Mouse (Mus musculus) liver, embryonic 15.5 days (tissue): ENCODE data around the gene Gm45213. TPM values are rescaled to one million over a fixed set of nuclear protein-coding genes. Genes with fewer than 3 reads are reported as not detected.
"Not testable (repeated sequence)": the region's sequence is repeated elsewhere in the genome, so short reads cannot be mapped to it uniquely, and the experiment has no call there.

ENCODE experiments used
- ATAC-seq: fragments of 200-750 bp; cut with Nextera tagmentation; 2 replicates; pipeline ENCODE4 v1.8.0; 2017; ENCODE audit warnings: moderate number of reproducible peaks, mild to moderate bottlenecking, moderate library complexity; ENCODE audit not compliant: insufficient read depth
- H3K27ac ChIP-seq: fragments of 300-500 bp; sonication (generic); replicated peaks from 2 replicates; pipeline ENCODE4 v1.5.1; 2015; ENCODE audit warnings: mild to moderate bottlenecking, inconsistent platforms
- H3K27me3 ChIP-seq: fragments of 300-500 bp; sonication (generic); 2 replicates; pipeline ENCODE4 v1.6.1; 2015; ENCODE audit warnings: mild to moderate bottlenecking, inconsistent platforms
- H3K36me3 ChIP-seq: fragments of 300-500 bp; sonication (generic); replicated peaks from 2 replicates; pipeline ENCODE4 v1.6.1; 2015; ENCODE audit warnings: moderate library complexity, mild to moderate bottlenecking, inconsistent platforms
- H3K4me1 ChIP-seq: fragments of 300-500 bp; sonication (generic); replicated peaks from 2 replicates; pipeline ENCODE4 v1.6.1; 2015; ENCODE audit warnings: inconsistent platforms
- H3K4me2 ChIP-seq: fragments of 300-500 bp; sonication (generic); 2 replicates; pipeline ENCODE4 v1.6.1; 2015; ENCODE audit warnings: moderate library complexity, mild to moderate bottlenecking, inconsistent platforms
- H3K4me3 ChIP-seq: fragments of 300-500 bp; sonication (generic); replicated peaks from 2 replicates; pipeline ENCODE4 v1.5.1; 2015; ENCODE audit warnings: mild to moderate bottlenecking, inconsistent platforms
- H3K9ac ChIP-seq: fragments of 300-500 bp; sonication (generic); 2 replicates; pipeline ENCODE4 v1.6.1; 2015; ENCODE audit warnings: moderate library complexity, mild to moderate bottlenecking, inconsistent platforms
- H3K9me3 ChIP-seq: fragments of 300-500 bp; sonication (generic); replicated peaks from 2 replicates; pipeline ENCODE4 v1.6.1; 2016; ENCODE audit warnings: inconsistent platforms
- WGBS: fragments of 180-500 bp; shearing (Covaris S2); methylation state at CpG from one replicate; pipeline ENCODE4 v1.1.7; 2015; ENCODE audit warnings: mixed read lengths; ENCODE audit not compliant: insufficient replicate concordance; 5-methylcytosine and 5-hydroxymethylcytosine counted together
- polyA plus RNA-seq: library from polyadenylated mRNA; unstranded; fragments of >200 nt; fragmentation: Nextera tagmentation; extraction: Ambion mirVana; gene quantifications from 2 replicates; pipeline ENCODE4 v1.2.1, GENCODE M21; 2015

Gene Gm45213
- polyA plus RNA-seq, 1 experiment from 2014 or later = not detected

DNA sequence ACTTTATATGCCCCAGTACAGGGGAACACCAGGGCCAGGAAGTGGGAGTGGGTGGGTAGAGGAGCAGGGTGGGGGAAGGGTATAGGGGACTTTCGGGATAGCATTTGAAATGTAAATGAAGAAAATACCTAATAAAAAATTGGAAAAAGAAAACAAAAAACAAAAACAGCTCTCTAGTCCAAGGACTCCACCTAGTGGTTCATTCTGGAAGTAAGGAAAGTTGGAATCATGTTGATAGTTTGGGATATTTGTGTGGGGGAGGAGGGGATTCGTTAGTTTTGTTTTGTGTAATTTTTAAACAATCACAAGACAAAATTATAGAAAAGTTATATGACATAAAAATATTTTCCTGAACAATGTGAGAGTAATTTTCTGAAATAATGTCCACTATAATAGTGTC lies 12.0 kb downstream of the Gm45213 start:
- not testable (repeated sequence) for H3K4me3 ChIP-seq, H3K27ac ChIP-seq, H3K27me3 ChIP-seq, H3K36me3 ChIP-seq, H3K9me3 ChIP-seq, H3K9ac ChIP-seq, ATAC-seq, H3K4me2 ChIP-seq
- 11% methylated on average over 2 of the region's 2 CpGs for WGBS
- peaks cover 12% of the 10 kb centered on the region for H3K4me1 ChIP-seq

DNA sequence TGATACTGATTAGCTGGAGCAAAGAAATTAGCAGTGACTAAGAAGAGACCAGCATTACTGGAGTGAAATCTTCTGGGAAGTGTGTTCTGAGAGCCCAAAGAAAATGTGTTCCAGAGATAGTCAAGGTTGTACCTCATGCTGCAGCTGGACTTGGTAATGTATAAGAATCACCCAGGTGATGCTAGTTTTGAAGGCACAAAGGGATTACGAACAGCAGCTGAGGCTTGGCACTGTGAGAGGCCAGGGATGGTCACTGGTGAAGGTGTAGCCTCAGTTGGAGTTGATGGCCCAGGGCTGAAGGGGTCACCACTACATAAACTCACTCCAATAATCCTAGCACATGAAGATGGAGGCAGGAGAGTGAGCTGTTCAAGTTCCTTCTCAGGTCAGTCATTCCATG lies 15.3 kb downstream of the Gm45213 start, which contains the start of gene Snrpa1:
Gene Snrpa1, plus strand, starts transcription at position 301 of the 400 bp plus-strand sequence.
- no peak for ATAC-seq
- Histone ChIP-seq H3K4me3 (peak within 1 kb of the TSS; percentile 95), H3K4me1 (peaks cover 28% of the 10 kb centered on the region), H3K36me3 (peaks cover 15% of the 10 kb centered on the region), H3K9ac (peak within 1 kb of the TSS; percentile 85), H3K9me3 (no peaks in the 10 kb centered on the region), H3K4me2 (peak within 1 kb of the TSS; percentile 73), H3K27ac (peak within 1 kb of the TSS; percentile 78; the same call in 1 of the 2 replicates), H3K27me3 (no peaks in the 10 kb centered on the region; the same call in 1 of the 2 replicates)
- WGBS = 73% methylated on average over 1 of the region's 1 CpGs

DNA sequence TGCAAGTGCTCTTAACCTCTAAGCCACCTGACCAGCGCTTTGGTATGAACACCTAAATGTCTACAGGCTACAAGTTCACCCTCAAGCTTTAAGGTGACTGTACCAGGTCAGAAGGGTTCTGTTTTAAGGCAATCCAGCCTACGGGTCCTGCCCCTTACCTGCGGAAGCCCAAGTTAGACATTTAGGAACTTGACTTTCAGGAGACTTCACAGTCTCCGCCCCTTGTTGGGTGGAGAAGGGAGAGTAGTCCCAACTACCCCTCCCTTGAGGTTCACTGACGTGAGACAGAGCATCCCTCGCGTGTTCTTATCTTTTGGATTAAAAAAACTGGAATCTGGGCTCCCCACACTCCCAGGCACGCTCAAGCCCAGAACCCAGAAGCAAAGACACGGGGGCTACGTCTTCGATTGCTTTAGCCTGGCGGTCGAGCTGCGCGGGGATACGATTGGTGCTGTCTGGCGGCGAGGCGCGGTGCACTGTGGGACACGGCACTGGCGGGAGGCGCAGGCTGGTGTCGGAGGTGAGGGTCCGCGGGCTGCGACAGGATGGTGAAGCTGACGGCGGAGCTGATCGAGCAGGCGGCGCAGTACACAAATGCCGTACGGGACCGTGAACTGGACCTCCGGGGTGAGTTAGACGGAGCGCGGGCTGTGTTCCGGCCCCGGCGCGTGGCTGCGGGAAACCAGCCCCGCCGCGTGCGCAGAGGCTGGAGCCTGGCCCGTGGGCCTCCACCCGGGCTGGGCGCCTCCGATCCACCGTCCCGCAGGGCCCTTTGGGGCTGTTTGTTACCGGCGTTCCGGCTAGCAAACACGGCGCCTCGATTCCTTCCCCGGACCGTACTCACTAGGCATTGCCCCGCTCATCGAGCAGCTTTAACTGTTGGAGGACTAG lies 16.9 kb downstream of the Gm45213 start:
- Histone ChIP-seq H3K4me3 (peak overlapping the region; percentile 95), H3K27ac (peak overlapping the region; percentile 78), H3K36me3 (peaks cover 27% of the 10 kb centered on the region), H3K9me3 (no peaks in the 10 kb centered on the region), H3K27me3 (no peaks in the 10 kb centered on the region; the same call in 1 of the 2 replicates), H3K4me1 (peaks cover 28% of the 10 kb centered on the region), H3K4me2 (peak overlapping the region; percentile 73), H3K9ac (peak overlapping the region; percentile 85)
- under 1% methylated on average over 64 of the region's 64 CpGs for WGBS
- peak; percentile 91 for ATAC-seq

DNA sequence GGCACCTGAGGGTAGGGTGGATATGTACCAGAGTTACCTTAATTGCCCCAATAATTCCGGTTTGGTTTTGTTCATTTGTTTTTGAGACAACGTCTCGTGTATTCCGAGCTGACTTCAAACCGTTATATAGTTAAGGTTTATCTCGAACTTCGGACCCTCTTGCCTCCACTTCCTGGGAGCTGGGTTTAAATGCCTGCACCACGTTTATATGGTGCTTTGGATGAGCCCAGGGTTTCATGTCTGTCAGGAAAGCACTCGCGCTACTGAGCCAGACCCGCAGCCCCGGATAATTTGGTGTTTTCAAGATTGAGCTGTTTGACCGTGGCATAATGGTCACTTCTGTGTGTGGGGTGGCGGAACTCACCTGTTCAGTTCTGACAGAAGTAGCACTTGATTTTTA lies 17.7 kb downstream of the Gm45213 start:
- under 1% methylated on average over 14 of the region's 14 CpGs for WGBS

DNA sequence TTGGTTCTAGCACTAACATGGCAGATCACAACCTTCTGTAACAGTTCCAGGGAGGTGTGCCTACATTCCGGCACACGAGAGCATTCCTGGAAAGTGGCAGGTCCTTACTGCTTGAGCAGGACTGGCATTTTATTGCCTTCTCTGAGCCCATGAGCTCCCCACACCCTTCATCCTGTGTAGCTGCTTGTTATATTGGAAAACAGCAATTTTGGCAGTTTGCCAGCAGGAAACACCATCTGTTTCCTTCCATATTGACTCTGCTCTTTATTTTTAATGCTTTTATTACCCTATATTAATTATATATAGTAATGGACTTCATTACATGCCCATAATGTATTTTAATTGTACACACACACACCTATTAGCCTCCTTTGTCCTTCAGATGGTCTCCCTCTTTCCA lies 33.0 kb downstream of the Gm45213 start:
- Histone ChIP-seq H3K4me2 (no peak overlapping the region), H3K9ac (no peak overlapping the region), H3K4me3 (no peak overlapping the region), H3K4me1 (peaks cover 30% of the 10 kb centered on the region), H3K36me3 (peaks cover 59% of the 10 kb centered on the region), H3K27ac (no peak overlapping the region), H3K9me3 (no peaks in the 10 kb centered on the region), H3K27me3 (no peaks in the 10 kb centered on the region)
- WGBS = 86% methylated on average over 2 of the region's 2 CpGs
- ATAC-seq = no peak

More for the DNA sequence above, 17.7 kb downstream of the Gm45213 start:
- peaks cover 32% of the 10 kb centered on the region for H3K36me3 ChIP-seq
- ATAC-seq = no peak
- H3K4me2 ChIP-seq = peak overlapping the region; percentile 73
- H3K27ac ChIP-seq = peak overlapping the region; percentile 78
- H3K4me1 ChIP-seq = peaks cover 31% of the 10 kb centered on the region
- H3K4me3 ChIP-seq = peak overlapping the region; percentile 95
- no peaks in the 10 kb centered on the region; the same call in 1 of the 2 replicates for H3K27me3 ChIP-seq
- peak overlapping the region; percentile 85 for H3K9ac ChIP-seq
- no peaks in the 10 kb centered on the region for H3K9me3 ChIP-seq

DNA sequence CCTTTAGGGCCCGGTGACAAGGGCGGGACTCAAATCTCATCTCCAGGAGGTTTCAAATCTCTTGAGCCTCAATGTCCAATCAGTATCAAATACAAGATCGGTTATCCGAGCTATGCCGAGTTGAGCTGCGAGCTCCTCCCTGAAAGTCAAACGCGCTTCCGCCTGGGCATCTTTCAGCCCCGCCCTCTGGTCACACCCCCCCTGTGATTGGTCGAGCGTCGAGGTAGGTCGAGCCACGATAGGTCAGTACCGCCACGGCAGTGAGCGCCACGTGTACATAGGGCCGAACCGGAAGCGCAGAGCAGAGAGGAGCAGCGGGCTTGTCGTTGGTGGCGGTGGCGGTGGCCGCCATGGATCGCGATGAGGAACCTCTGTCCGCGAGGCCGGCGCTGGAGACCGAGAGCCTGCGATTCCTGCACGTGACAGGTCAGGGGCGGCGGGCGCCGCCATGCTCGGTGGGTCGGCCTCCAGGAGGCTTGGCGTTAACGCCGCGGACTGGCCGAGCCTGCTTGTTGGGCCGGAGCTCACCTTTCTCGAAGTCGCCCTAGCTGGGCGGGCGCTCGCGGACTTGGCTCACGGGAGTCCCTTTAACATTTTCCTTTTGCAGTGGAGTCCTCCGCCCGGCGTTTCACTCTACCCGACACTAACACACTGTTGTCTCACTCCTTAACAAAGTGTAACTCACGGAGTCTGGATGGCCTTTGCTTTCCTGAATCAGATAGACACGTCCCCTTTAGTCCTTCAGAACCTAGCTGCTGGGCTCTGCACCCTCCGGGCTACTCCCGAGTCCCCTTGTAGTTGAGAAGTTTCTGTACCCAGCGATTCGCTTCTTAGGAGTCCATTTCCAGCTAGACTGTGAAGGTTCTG lies 36.2 kb downstream of the Gm45213 start, which contains the start of gene Selenos:
Gene Selenos, plus strand, starts transcription at position 286 of the 867 bp plus-strand sequence.
- no peaks in the 10 kb centered on the region for H3K27me3 ChIP-seq
- peaks cover 48% of the 10 kb centered on the region for H3K36me3 ChIP-seq
- no peaks in the 10 kb centered on the region for H3K9me3 ChIP-seq
- under 1% methylated on average over 65 of the region's 65 CpGs for WGBS
- H3K4me3 ChIP-seq = peak within 1 kb of the TSS; percentile 78
- peak within 1 kb of the TSS; percentile 75 for H3K27ac ChIP-seq
- peaks cover 38% of the 10 kb centered on the region for H3K4me1 ChIP-seq
- peak; percentile 100 for ATAC-seq
- H3K4me2 ChIP-seq = peak within 1 kb of the TSS; percentile 98
- H3K9ac ChIP-seq = peak within 1 kb of the TSS; percentile 74

DNA sequence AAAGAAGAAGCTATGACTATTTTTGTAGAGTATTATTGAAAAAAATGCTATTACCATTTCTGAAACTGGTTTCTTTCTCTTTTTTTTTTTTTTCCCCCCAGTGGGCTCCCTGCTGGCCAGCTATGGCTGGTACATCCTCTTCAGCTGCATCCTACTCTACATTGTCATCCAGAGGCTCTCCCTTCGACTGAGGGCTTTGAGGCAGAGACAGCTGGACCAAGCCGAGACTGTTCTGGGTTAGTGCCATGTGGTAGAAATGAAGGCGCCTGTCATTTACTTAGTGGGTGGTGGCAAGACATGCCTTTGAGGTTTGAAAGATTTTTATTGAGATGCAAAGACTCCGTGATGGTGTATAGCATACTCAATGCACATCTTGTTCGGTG lies 36.8 kb downstream of the Gm45213 start:
- Histone ChIP-seq H3K27ac (peak overlapping the region; percentile 75; the same call in 1 of the 2 replicates), H3K9me3 (no peaks in the 10 kb centered on the region), H3K4me3 (peak overlapping the region; percentile 78), H3K4me2 (peak overlapping the region; percentile 98), H3K4me1 (peaks cover 38% of the 10 kb centered on the region), H3K9ac (peak overlapping the region; percentile 74), H3K36me3 (peaks cover 46% of the 10 kb centered on the region), H3K27me3 (no peaks in the 10 kb centered on the region)
- WGBS = 39% methylated on average over 5 of the region's 5 CpGs
- ATAC-seq = no peak

DNA sequence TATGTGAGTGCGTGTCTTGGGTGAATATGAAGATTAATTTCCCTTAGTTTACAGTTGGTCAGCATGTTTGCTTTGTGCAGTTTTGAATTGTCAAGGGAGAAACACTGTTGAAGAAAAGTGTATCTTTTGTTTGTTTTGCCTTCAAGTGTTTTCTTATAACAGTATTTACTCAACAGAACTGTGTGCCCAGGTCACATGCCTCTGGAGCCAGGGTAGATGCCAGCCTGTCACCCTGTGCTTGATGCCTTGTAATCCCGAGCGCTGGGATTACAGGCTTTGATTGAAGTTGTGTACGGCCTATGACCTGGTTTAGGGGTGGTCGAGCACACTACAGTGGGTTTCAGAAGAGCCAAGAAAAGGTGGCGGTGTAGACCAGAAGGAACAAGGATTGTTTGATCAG lies 40.4 kb downstream of the Gm45213 start:
- H3K9me3 ChIP-seq = no peaks in the 10 kb centered on the region
- 81% methylated on average over 6 of the region's 6 CpGs for WGBS
- peaks cover 31% of the 10 kb centered on the region for H3K4me1 ChIP-seq
- H3K4me2 ChIP-seq = no peak overlapping the region
- no peak for ATAC-seq
- no peak overlapping the region for H3K4me3 ChIP-seq
- H3K36me3 ChIP-seq = peaks cover 58% of the 10 kb centered on the region
- no peaks in the 10 kb centered on the region for H3K27me3 ChIP-seq
- no peak overlapping the region for H3K9ac ChIP-seq
- H3K27ac ChIP-seq = no peak overlapping the region

DNA sequence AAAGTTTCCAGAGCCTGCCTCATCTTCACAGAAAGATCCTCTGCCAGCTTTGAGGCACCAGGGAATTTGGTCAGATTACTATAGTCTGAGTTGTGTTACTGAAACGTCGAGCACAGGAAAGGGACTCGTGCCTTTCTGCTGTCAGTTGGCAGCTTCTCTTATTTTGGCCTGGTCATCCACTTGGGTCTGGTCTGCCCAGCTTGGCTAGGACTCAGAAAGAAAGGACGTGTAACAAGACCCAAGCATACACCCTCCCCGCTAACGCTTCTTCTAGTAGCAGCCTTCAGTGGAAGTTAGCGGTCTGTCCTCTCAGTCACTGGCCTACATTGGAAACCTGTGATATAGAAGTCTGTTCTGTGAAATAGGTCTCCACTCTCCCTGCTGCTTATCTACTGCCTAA lies 41.1 kb downstream of the Gm45213 start:
- Histone ChIP-seq H3K36me3 (peaks cover 64% of the 10 kb centered on the region), H3K9ac (no peak overlapping the region), H3K4me3 (no peak overlapping the region), H3K4me2 (no peak overlapping the region), H3K4me1 (peaks cover 26% of the 10 kb centered on the region), H3K27me3 (no peaks in the 10 kb centered on the region), H3K9me3 (no peaks in the 10 kb centered on the region), H3K27ac (no peak overlapping the region)
- WGBS = 70% methylated on average over 7 of the region's 7 CpGs
- ATAC-seq = no peak

DNA sequence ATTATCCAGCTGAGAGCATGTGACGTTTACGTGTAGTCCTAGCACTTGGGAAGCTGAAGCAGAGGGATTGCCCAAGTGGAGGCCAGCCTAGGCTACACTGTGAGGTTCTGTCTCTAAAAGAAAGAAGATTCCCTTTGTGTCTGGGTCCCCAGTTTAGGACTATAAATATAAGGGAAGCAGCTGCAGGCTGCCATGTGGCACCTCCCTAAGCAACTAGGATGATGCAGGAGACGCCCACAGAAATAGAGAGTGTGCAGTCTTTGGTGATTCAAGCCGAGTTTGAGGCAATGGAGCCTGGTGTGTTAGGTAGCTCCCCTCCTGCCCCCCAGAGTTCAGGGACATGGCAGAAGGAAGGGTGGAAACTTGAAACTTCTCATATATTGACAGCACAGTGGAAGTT lies 44.2 kb downstream of the Gm45213 start:
- Histone ChIP-seq H3K4me2 (no peak overlapping the region), H3K9me3 (no peaks in the 10 kb centered on the region), H3K9ac (no peak overlapping the region), H3K27ac (no peak overlapping the region), H3K4me1 (no peaks in the 10 kb centered on the region), H3K4me3 (no peak overlapping the region), H3K27me3 (no peaks in the 10 kb centered on the region), H3K36me3 (peaks cover 83% of the 10 kb centered on the region)
- no peak for ATAC-seq
- 61% methylated on average over 4 of the region's 4 CpGs for WGBS

DNA sequence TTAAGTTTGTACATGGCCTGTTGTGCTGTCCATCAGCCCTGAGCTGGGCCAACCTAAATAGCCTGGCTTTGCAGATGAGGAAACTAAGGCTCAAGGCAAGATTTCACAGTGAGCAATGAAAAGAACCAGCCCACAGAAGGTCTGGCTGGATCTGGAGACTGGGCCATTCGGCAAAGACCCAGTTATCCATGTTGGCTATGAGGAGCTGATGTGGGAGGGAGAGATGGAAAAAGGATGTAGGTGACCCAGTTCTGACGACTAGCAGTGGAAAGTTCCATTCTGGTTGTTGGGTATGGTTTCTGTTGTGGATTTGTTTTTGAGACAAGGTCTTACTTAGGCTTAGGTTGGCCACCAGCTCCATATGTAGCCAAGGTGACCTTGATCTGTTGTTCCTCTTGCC lies 44.7 kb downstream of the Gm45213 start:
- H3K4me3 ChIP-seq = no peak overlapping the region
- no peaks in the 10 kb centered on the region for H3K4me1 ChIP-seq
- H3K27ac ChIP-seq = no peak overlapping the region
- no peaks in the 10 kb centered on the region for H3K9me3 ChIP-seq
- no peaks in the 10 kb centered on the region for H3K27me3 ChIP-seq
- H3K9ac ChIP-seq = no peak overlapping the region
- H3K4me2 ChIP-seq = no peak overlapping the region
- WGBS = 51% methylated on average over 2 of the region's 2 CpGs
- no peak for ATAC-seq
- peaks cover 79% of the 10 kb centered on the region for H3K36me3 ChIP-seq
